Mouse (Mus musculus): ENCODE measurements around the gene Klk12.

- no peak for TF ChIP-seq POLR2A (IDR thresholded peaks at IDR 0.05; ENCODE audit: borderline replicate concordance, extremely low read depth, insufficient read depth, insufficient read length, poor library complexity, severe bottlenecking)
- TF ChIP-seq CTCF (IDR thresholded peaks at IDR 0.05; ENCODE audit: borderline replicate concordance, extremely low read depth, insufficient read depth, insufficient read length): no peak
Measured at GRCm38 (mm10) chr7:43752806-43753205, 15.9 kb upstream of the Klk12 start.

Measured in brain, embryonic 14.5 days (tissue).